Mouse (Mus musculus) thymus, adult 18-20 months (tissue): ENCODE results near the gene Fam186b.
"Not testable (repeated sequence)": the region's sequence is repeated elsewhere in the genome, so short reads cannot be mapped to it uniquely, and the experiment has no call there.

Experiments
- DNase-seq, 2 experiments: peaks; one replicate each; pipeline ENCODE4 v3.0.0; 2022; ENCODE audit warnings: mixed read lengths in 2 of 2

Gene Fam186b

DNA sequence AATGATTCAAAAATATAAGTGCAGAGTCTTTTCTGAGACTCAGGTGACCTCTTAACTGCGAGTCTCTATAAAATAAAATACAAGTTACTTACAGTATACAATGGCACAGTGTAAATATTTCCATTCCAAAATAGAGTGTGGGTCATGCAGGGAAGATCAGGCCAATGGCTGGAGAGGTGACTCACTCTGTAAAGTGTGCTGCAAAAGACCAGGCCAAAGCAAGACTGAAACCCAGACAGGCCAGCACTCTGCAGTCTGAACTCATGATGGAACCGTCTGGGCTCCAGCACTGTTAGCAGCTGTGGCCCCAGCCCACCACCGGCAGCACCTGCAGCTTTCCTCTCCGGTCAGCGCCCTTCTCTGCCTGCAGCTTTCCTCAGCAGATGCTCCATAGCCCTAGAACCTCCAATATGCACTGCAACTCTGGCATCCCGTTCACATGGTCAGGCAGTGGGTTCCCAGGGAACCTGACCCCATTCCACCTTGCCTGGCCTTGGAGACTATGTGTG lies 40.4 kb downstream of the Fam186b start:
- DNase-seq: no peak

DNA sequence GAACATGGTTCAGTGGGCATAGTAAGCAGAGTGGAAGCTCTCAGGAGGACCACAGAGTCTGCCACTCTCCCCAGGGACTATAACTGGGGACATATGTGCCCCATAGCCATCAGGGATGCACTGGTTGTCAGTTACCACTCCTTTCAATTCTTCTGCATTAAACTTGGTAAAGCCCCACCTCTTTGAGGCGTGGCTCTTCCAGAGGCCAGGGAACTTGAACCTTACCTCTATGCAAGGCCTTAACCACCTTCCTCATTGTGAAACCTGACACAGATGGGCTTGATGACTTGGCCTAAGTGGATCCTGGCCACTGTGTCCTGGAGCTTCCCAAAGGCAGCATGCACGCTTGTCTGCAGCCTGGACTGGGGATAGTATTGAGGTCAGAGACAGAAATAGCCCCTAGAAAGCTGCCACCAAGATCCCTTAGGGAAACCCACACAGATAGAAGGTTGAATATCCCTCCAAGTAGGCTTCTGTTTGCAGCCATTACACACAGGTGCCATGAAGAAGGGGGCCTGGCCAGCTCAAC lies 41.1 kb downstream of the Fam186b start:
- no peak for DNase-seq

DNA sequence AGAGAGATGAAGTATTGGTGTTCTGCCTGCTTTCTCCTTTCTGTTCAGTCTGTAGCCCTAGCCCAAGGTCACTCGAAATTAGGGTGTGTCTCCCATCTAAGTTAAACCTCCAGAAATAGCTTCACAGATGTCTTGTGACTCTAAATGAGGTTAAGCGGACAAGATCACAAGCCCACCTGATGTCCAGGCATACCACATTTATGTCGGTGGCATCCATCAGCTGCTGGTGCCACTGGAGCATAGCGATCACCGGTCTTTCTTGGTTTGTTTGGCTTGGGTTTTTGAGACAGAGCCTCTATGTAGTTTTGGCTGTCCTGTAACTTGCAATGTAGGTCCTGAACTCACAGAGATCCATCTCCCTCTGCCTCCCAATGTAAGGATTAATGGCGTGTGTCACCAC lies 41.9 kb downstream of the Fam186b start:
- DNase-seq: no peak

GRCm38 (mm10) chr15:99253175-99253479 lies 42.6 kb downstream of the Fam186b start:
- DNase-seq: not testable (repeated sequence)

- DNase-seq: no peak
Observed at GRCm38 (mm10) chr15:99252381-99253174, 43.1 kb downstream of the Fam186b start.

DNA sequence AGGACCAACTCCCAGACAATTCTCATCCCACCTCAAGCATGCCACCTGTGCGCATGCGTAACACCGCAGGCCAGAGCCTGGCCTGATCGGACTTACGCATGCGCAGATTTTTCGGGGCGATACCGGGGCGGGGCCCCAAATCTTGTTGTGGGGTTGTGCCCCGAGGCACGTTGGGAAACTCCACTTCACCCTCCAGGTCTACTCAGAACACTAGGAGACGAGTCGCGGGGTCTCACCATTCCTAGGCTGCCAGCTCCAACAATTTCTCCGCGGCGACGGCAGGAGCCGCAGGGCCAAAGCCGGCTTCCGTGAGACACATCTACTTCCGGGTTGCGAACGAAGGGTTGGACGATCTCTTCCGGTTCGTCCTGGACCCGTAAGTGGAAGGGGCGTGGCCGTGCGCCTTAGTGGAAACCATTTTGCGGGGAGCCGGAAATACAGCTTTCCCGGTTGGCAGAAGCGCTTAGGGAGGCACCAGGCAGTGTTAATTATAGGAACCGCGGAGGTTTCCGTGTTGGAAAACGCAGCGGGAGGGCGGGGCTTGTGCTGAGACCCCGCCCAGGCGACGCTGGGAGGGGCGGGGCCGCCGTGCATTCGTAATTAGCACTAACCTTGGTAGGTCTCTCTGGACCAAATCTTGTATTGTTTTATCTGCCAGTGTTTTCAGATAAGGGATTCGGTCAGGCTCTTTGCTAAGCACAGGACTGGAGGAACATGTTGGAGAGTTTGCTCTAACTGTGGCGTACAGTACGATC lies 43.9 kb downstream of the Fam186b start, which contains the start of gene Mcrs1:
Gene Mcrs1, minus strand, starts transcription at position 336 of the 755 bp plus-strand sequence.
- DNase-seq: peak; percentile 93 to 96

- not testable (repeated sequence) for DNase-seq
Observed at GRCm38 (mm10) chr15:99251111-99251510, 44.6 kb downstream of the Fam186b start.

DNA sequence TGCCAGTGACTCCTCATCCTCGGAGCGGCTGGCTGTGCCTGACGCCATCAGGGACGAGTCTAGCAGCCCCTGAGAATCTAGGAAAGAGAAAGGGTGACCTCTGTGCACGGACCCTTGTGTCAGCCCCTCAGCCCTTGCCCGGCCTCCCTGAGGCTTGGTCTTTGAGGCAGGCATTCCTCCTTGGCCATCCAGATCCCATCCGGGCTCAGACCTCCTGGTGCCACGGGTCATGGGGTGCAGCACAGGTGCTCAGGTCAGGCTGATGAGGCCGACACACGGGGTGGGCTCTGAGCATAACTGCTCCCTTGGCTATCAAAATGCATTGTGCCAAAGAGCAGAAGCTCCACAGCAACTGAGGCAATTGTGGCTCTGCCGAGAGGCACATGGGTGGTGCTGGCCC lies 45.8 kb downstream of the Fam186b start:
- no peak for DNase-seq

DNA sequence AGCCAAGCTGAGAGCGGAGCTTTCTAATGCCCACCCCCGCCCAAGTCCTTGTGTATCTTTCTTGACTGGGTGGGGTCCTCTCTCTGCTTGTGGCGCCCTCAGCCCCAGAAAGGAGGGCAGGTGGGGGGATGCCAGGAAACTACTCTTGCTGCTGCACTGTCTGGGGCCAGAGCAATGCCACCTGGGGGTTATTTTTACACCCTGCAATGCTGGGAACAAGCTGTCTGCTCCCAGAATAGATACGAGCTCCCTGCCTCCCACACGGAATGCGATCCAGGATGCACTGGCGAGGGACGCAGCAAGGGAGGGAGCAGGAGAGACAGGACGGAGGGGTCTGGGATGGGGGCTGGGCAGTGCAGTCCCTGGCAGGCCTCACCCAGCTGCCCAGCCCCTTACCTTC lies 46.7 kb downstream of the Fam186b start:
- no peak for DNase-seq

DNA sequence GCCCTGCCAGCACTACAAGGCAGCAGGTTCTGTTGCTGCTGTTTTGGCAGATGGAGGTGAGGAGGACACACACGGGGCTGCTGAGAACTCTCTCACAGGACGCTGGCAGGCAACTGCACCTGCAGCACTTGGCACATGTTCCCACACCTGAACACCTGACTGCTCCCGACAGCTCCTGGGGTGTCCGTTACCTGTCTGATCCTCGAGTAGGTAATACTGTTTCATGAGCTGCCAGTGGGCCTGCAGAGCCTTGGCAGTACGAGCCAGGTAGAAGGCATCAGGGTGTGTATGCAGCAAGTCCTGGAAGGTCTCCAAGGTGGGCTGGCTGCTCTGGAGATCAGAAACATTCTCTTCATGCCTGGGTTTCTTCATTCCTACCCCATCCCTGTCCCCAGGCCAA lies 49.0 kb downstream of the Fam186b start:
- not testable (repeated sequence) for DNase-seq

DNA sequence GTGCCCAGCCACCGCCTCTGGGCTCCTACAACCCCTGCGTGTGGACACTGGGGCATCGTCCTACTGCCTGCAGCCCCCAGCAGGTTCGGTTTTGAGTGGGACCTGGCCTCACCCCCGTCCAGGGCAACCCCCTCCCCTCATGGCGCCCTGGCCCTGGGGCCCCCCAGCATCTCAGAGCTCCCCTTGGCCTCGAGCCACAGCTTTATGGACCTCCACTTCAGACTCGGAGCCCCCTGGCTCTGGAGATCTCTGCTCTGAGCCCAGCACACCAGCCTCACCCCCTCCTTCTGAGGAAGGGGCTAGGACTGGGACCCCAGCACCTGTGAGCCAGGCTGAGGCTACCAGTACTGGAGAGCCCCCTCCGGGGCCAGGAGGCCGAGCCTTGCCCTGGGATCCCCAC lies 53.6 kb downstream of the Fam186b start:
- DNase-seq: no peak

DNA sequence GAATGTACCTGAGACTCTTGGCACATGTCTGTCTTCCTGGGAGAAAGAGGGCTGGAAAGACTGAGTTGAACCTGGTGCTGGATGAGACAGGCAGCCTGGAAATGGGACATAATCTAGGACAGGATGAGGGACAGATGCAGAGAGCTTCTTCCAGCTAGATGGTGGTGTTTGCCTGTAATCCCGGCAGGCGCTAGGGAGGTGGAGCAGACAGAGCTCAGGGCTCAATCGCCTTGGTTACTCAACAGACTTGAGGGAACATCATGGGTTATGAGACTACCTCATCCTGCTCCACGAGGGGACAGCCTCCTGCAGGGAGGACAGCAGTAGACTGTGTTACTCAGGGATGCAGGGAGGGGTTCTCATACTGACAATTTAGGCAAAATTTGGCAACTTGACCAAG lies 54.4 kb downstream of the Fam186b start:
- no peak for DNase-seq

GRCm38 (mm10) chr15:99240129-99240528 lies 55.6 kb downstream of the Fam186b start:
- no peak for DNase-seq

- DNase-seq: peak; percentile 43 to 66
Observed at GRCm38 (mm10) chr15:99238006-99238405, 57.7 kb downstream of the Fam186b start.

DNA sequence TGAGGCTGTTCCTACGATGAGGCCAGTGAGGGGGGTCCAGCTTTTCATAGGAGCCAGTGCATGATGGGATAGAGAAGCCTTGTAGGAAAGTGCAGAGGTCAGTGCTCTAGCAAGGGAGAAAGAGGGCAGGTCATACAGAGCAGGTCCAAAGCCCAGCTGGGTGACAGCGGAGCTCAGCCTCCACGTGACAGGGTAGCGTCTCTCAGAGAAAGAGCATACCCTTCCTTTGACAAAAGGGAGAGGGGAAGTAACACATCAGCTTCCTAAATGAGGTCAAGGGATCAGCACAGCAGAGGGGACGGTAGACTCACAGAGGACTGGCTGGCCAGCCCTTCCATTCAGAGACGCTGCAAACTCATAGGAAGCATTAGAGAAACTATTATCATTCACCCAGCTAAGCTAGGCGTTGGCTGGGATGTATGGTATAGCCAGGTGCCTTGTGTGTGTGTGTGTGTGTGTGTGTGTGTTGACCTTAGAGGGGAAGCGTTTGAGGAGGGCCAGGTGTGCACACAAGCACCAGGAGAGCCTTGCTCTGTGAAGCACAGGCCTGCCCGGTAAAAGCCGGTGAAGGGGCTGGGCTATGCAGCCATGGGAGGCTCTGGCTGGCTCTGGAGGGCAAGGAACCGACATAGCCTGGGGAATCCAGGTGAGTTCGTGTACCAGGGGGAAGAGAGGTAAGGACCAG lies 61.2 kb downstream of the Fam186b start:
- DNase-seq: peak in 1 of 2 experiments; percentile 59

GRCm38 (mm10) chr15:99233719-99234118 lies 62.0 kb downstream of the Fam186b start:
- peak; percentile 79 to 84 for DNase-seq

- no peak for DNase-seq
Observed at GRCm38 (mm10) chr15:99231998-99232397, 63.7 kb downstream of the Fam186b start.

DNA sequence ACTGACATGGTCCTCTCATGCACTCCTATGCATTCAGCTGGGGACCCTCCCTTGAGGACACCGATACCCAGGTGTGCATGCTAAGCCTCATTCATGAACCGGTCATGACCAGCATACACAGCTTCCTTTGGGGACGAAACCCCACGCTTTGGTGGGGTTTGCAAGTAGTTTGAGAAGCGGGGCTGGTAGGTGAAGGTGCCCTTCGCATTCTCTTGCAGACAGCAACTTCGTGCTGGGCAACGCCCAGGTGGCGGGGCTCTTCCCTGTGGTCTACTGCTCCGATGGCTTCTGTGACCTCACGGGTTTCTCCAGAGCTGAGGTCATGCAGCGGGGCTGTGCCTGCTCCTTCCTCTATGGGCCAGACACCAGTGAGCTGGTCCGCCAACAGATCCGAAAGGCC lies 69.6 kb downstream of the Fam186b start:
- no peak for DNase-seq

DNA sequence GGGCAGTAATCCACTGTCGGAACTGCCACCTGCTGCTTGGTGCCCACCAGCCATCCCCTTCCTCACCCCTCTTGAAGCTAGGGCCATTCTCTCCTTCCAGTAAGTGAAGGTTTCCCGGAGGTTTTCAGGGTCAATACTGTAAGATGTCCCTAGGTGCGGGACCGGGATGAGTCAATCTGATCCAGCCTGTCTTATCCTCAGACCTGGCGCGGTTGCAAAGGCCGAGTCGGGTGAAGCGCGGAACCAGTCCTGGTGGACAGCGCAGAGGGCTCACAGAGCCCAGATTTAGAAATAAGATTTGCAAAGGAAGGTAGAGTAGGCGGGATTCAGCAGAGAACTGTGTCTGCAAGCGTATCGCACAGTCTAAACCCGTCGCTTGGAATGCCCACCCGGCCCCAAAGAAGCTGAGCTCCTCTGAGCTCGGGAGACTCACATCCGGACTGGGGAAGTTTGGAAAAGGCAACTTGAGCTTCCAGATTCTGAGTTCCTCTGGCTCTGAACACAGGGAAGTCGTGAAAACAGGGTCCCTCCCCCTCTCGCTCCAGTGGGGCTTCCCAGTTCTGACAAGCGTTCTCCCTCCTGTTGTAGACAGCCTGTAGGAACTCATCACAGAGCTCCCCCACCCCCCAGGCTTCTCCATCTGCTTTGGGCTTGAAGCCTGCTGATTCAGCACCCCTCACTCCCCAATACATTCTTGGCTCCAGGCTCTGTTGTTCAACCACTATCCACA lies 70.4 kb downstream of the Fam186b start:
- no peak for DNase-seq

DNA sequence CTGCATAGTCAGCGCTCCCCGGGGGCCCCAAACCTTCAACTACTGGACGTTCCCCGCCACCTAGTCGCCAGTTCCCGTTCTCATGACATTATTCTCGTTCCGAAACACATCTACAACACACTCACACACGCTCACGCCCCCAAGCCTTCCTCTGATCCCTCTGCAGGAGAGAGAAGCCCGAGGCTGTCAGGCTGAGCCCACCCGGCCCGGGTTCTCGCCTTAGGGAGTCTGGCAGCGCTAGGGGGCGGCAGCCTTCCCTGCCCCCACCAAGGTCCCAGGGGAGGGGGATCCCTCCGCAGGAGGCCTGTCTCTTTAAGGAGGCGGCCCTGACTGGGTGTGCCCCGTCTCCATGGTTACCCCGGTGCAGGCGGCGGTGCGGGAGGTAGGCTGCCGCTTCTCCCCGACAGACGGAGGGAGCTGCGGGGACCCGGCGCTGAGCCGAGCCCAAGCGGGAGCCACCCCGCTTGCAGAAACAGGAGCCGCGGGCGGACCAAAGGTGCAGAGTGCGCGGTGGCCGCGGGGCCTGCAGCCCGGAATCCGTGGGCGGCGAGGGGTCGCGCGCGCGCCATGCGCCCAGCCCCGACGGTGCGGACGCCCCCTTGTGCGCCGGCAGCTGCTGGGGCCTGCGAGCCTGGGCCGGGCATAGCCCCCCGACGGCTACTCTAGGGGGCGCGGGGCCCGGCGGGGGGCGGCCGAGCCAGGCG lies 71.3 kb downstream of the Fam186b start, which contains the start of gene Kcnh3:
Gene Kcnh3, plus strand, starts transcription at position 654 of the 704 bp plus-strand sequence.
- DNase-seq: peak; percentile 76 to 79

DNA sequence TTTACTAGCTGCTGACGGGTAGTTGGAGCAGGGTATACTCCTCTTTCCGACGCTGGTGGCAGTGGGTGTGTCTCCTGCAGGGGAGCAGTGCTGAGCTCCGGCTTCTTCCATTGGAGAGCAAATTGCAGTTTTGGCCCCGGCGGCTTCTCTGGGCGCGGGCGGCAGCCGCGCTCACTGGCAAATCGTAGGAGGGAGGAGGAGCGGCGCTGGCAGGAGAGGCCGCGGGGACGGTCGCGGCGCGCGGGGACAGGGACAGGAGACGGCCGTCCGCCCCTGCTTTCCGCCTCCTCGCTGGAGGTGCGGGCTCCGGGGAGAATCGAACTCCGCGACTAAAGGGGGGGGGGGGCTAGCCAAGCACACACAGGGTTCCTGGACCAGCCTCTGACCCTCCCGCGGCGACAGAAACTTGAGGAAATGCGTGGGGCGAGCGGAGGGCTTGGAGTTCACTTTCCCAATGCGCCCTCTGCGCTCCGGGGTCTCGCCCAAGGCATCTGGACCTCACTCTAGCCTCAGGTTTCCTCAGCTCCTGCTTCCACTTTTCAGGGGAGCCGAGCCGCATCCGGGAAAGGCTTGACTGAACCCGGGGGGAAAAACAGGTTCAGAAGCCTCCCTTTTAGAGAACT lies 72.0 kb downstream of the Fam186b start:
- DNase-seq: peak in 1 of 2 experiments; percentile 39
